Mouse (Mus musculus) midbrain, embryonic 16.5 days (tissue): ENCODE measurements around the gene Rundc1. TPM values are rescaled to one million over a fixed set of nuclear protein-coding genes. Genes with fewer than 3 reads are reported as not detected.

Experiments
- microRNA-seq: library from miRNA; unstranded; fragments of <30 nt; microRNA quantifications from one replicate; pipeline ENCODE4, GENCODE M21; 2017
- polyA plus RNA-seq: library from polyadenylated mRNA; unstranded; fragments of >200 nt; fragmentation: Nextera tagmentation; extraction: Ambion mirVana; gene quantifications from 2 replicates; pipeline ENCODE4 v1.2.1, GENCODE M21; 2015

Rundc1 gene
- polyA plus RNA-seq, 1 experiment from 2014 or later: 32.6 TPM

Small RNAs within 50 kb of the gene (microRNA-seq; reads per million reads assigned to microRNA genes)
- not detected for gene Mir6929

Other genes with a start within 250 kb of the Rundc1 start
- 0.47 and 0.62 TPM in 2 replicates for gene Ccr10, start 249.6 kb upstream of the Rundc1 start, polyA plus RNA-seq
- 30.8 and 34.4 TPM in 2 replicates for gene Ezh1, start 198.6 kb upstream of the Rundc1 start, polyA plus RNA-seq
- gene Ramp2, start 179.1 kb upstream of the Rundc1 start, polyA plus RNA-seq: 79.5 and 83.8 TPM in 2 replicates
- gene Vps25, start 171.4 kb upstream of the Rundc1 start, polyA plus RNA-seq: 115 and 119 TPM in 2 replicates
- gene Wnk4, start 164.5 kb upstream of the Rundc1 start, polyA plus RNA-seq: 6.4 and 7.4 TPM in 2 replicates
- gene Cntd1, start 146.1 kb upstream of the Rundc1 start, polyA plus RNA-seq: 0.71 and 0.80 TPM in 2 replicates
- gene Coa3, start 146.0 kb upstream of the Rundc1 start, polyA plus RNA-seq: 208 and 224 TPM in 2 replicates
- 159 and 177 TPM in 2 replicates for gene Becn1, start 122.8 kb upstream of the Rundc1 start, polyA plus RNA-seq
- gene Psme3, start 108.9 kb upstream of the Rundc1 start, polyA plus RNA-seq: 107 and 121 TPM in 2 replicates
- 2.0 and 2.2 TPM in 2 replicates for gene Aoc2, start 100.0 kb upstream of the Rundc1 start, polyA plus RNA-seq
- 0.13 and 0.14 TPM in 2 replicates for gene Aoc3, start 94.5 kb upstream of the Rundc1 start, polyA plus RNA-seq
- not detected in 2 replicates for gene G6pc, start 57.5 kb upstream of the Rundc1 start, polyA plus RNA-seq
- gene Aarsd1, start 7.5 kb upstream of the Rundc1 start, polyA plus RNA-seq: 96.2 and 98.2 TPM in 2 replicates
- gene Gm27029, start 289 bp upstream of the Rundc1 start, polyA plus RNA-seq: 7.0 and 7.9 TPM in 2 replicates
- gene Ptges3l, start 248 bp downstream of the Rundc1 start, polyA plus RNA-seq: 3.0 and 3.1 TPM in 2 replicates
- gene Rpl27, start 17.2 kb downstream of the Rundc1 start, polyA plus RNA-seq: 185 and 220 TPM in 2 replicates
- gene Ifi35, start 23.3 kb downstream of the Rundc1 start, polyA plus RNA-seq: 2.5 and 3.1 TPM in 2 replicates
- gene Rnd2, start 39.9 kb downstream of the Rundc1 start, polyA plus RNA-seq: 67.7 and 76.5 TPM in 2 replicates
- gene Vat1, start 41.1 kb downstream of the Rundc1 start, polyA plus RNA-seq: 134 and 145 TPM in 2 replicates
- 1.9 TPM in 2 replicates for gene Brca1, start 126.9 kb downstream of the Rundc1 start, polyA plus RNA-seq
- 98.4 and 108 TPM in 2 replicates for gene Nbr1, start 127.1 kb downstream of the Rundc1 start, polyA plus RNA-seq
- gene Tmem106a, start 157.2 kb downstream of the Rundc1 start, polyA plus RNA-seq: 2.2 and 3.2 TPM in 2 replicates
- not detected in 2 replicates for gene Gm11634, start 174.2 kb downstream of the Rundc1 start, polyA plus RNA-seq
- gene Rdm1, start 202.1 kb downstream of the Rundc1 start, polyA plus RNA-seq: 10.6 and 10.7 TPM in 2 replicates
- 6.2 and 6.8 TPM in 2 replicates for gene Arl4d, start 240.5 kb downstream of the Rundc1 start, polyA plus RNA-seq